Mouse (Mus musculus): ENCODE measurements around the gene 9030025P20Rik.
"Not testable (repeated sequence)": the region's sequence is repeated elsewhere in the genome, so short reads cannot be mapped to it uniquely, and the experiment has no call there.

- TF ChIP-seq CTCF, EP300 (IDR thresholded peaks at IDR 0.05; ENCODE audit: low read depth): not testable (repeated sequence)
These were observed 15.9 kb downstream of the 9030025P20Rik start for GRCm38 (mm10) chr17:14994140-14994539.

Data from liver, embryonic 14.5 days (tissue).